Mouse (Mus musculus): ENCODE measurements at regions not wholly inside any gene's neighbourhood (a gene's known extent, or its start where the extent isn't known, plus 50 kb on each side); places are given as distances from the start of the nearest gene placed in this dataset.
"Not testable (repeated sequence)": the region's sequence is repeated elsewhere in the genome, so short reads cannot be mapped to it uniquely, and the experiment has no call there.

GRCm38 (mm10) chr8:5523281-5523680 is 418.1 kb upstream of the Slc10a2 start:
- no peak overlapping the region for H3K27ac ChIP-seq
- H3K9me3 ChIP-seq = no peaks in the 10 kb centered on the region
- no peak overlapping the region for H3K9ac ChIP-seq
- no peak overlapping the region for H3K4me2 ChIP-seq
- no peaks in the 10 kb centered on the region for H3K4me1 ChIP-seq
- H3K36me3 ChIP-seq = no peaks in the 10 kb centered on the region
- WGBS = 65% methylated on average over 4 of the region's 4 CpGs
- H3K27me3 ChIP-seq = no peaks in the 10 kb centered on the region
- ATAC-seq (ENCODE audit: insufficient number of reproducible peaks, insufficient read depth, low FRiP score, low TSS enrichment, low read depth) = no peak
- H3K4me3 ChIP-seq = no peak overlapping the region

GRCm38 (mm10) chr8:5495861-5496260 is 390.7 kb upstream of the Slc10a2 start:
- 77% methylated on average over 2 of the region's 2 CpGs for WGBS

GRCm38 (mm10) chr8:5490491-5490890 is 385.3 kb upstream of the Slc10a2 start:
- 80% methylated on average over 3 of the region's 3 CpGs for WGBS
- Histone ChIP-seq H3K9ac (no peak overlapping the region), H3K4me2 (no peak overlapping the region), H3K27me3 (no peaks in the 10 kb centered on the region), H3K4me3 (no peak overlapping the region), H3K4me1 (no peaks in the 10 kb centered on the region), H3K36me3 (no peaks in the 10 kb centered on the region), H3K9me3 (no peaks in the 10 kb centered on the region), H3K27ac (no peak overlapping the region)
- no peak for ATAC-seq (ENCODE audit: insufficient number of reproducible peaks, insufficient read depth, low FRiP score, low TSS enrichment, low read depth)

More at GRCm38 (mm10) chr8:5495861-5496260, 390.7 kb upstream of the Slc10a2 start:
- Histone ChIP-seq H3K4me3 (no peak overlapping the region), H3K4me1 (no peaks in the 10 kb centered on the region), H3K27me3 (no peaks in the 10 kb centered on the region), H3K9me3 (no peaks in the 10 kb centered on the region), H3K9ac (no peak overlapping the region), H3K4me2 (no peak overlapping the region), H3K27ac (no peak overlapping the region), H3K36me3 (no peaks in the 10 kb centered on the region)
- ATAC-seq (ENCODE audit: insufficient number of reproducible peaks, insufficient read depth, low FRiP score, low TSS enrichment, low read depth) = no peak

- WGBS = 68% methylated on average over 1 of the region's 1 CpGs
- H3K27me3 ChIP-seq = no peaks in the 10 kb centered on the region
- H3K9ac ChIP-seq = no peak overlapping the region
- H3K4me1 ChIP-seq = no peaks in the 10 kb centered on the region
- H3K4me3 ChIP-seq = no peak overlapping the region
- H3K36me3 ChIP-seq = no peaks in the 10 kb centered on the region
- ATAC-seq (ENCODE audit: insufficient number of reproducible peaks, insufficient read depth, low FRiP score, low TSS enrichment, low read depth) = no peak
- no peaks in the 10 kb centered on the region for H3K9me3 ChIP-seq
- no peak overlapping the region for H3K4me2 ChIP-seq
- H3K27ac ChIP-seq = no peak overlapping the region
These were observed 377.8 kb upstream of the Slc10a2 start for GRCm38 (mm10) chr8:5482938-5483337.

GRCm38 (mm10) chr8:5472999-5473398 is 367.8 kb upstream of the Slc10a2 start:
- no peak for ATAC-seq (ENCODE audit: insufficient number of reproducible peaks, insufficient read depth, low FRiP score, low TSS enrichment, low read depth)
- H3K9me3 ChIP-seq = no peaks in the 10 kb centered on the region
- no peaks in the 10 kb centered on the region for H3K27me3 ChIP-seq
- H3K27ac ChIP-seq = no peak overlapping the region
- no peak overlapping the region for H3K4me2 ChIP-seq
- no peak overlapping the region for H3K4me3 ChIP-seq
- no peaks in the 10 kb centered on the region for H3K4me1 ChIP-seq
- H3K9ac ChIP-seq = no peak overlapping the region
- no peaks in the 10 kb centered on the region for H3K36me3 ChIP-seq

- WGBS = 87% methylated on average over 1 of the region's 1 CpGs
- H3K9ac ChIP-seq = no peak overlapping the region
- no peaks in the 10 kb centered on the region for H3K4me1 ChIP-seq
- no peaks in the 10 kb centered on the region for H3K27me3 ChIP-seq
- no peak overlapping the region for H3K4me2 ChIP-seq
- H3K4me3 ChIP-seq = no peak overlapping the region
- H3K9me3 ChIP-seq = no peaks in the 10 kb centered on the region
- H3K36me3 ChIP-seq = no peaks in the 10 kb centered on the region
- no peak for ATAC-seq (ENCODE audit: insufficient number of reproducible peaks, insufficient read depth, low FRiP score, low TSS enrichment, low read depth)
- H3K27ac ChIP-seq = no peak overlapping the region
These were observed 367.4 kb upstream of the Slc10a2 start for GRCm38 (mm10) chr8:5472582-5472981.

GRCm38 (mm10) chr8:5457619-5458018 is 352.5 kb upstream of the Slc10a2 start:
- H3K4me3 ChIP-seq = no peak overlapping the region
- no peaks in the 10 kb centered on the region for H3K27me3 ChIP-seq
- 88% methylated on average over 1 of the region's 1 CpGs for WGBS
- no peaks in the 10 kb centered on the region for H3K36me3 ChIP-seq
- no peak overlapping the region for H3K9ac ChIP-seq
- no peaks in the 10 kb centered on the region for H3K4me1 ChIP-seq
- H3K9me3 ChIP-seq = no peaks in the 10 kb centered on the region
- H3K27ac ChIP-seq = no peak overlapping the region
- ATAC-seq (ENCODE audit: insufficient number of reproducible peaks, insufficient read depth, low FRiP score, low TSS enrichment, low read depth) = no peak
- H3K4me2 ChIP-seq = no peak overlapping the region

GRCm38 (mm10) chr8:5453469-5453868 is 348.3 kb upstream of the Slc10a2 start:
- no peak overlapping the region for H3K4me3 ChIP-seq
- H3K36me3 ChIP-seq = no peaks in the 10 kb centered on the region
- no peak overlapping the region for H3K4me2 ChIP-seq
- no peak for ATAC-seq (ENCODE audit: insufficient number of reproducible peaks, insufficient read depth, low FRiP score, low TSS enrichment, low read depth)
- H3K9ac ChIP-seq = no peak overlapping the region
- no peaks in the 10 kb centered on the region for H3K27me3 ChIP-seq
- H3K27ac ChIP-seq = no peak overlapping the region
- H3K4me1 ChIP-seq = no peaks in the 10 kb centered on the region
- H3K9me3 ChIP-seq = 0 out of 2 replicates have a peak, but pooled peaks cover 4% of the 10 kb centered on the region
- WGBS = 90% methylated on average over 4 of the region's 4 CpGs

GRCm38 (mm10) chr8:5442243-5442642 is 337.1 kb upstream of the Slc10a2 start:
- not testable (repeated sequence) for H3K4me3 ChIP-seq; H3K9ac ChIP-seq; H3K4me2 ChIP-seq; H3K27me3 ChIP-seq; H3K27ac ChIP-seq; H3K9me3 ChIP-seq; H3K36me3 ChIP-seq; H3K4me1 ChIP-seq; ATAC-seq (ENCODE audit: insufficient number of reproducible peaks, insufficient read depth, low FRiP score, low TSS enrichment, low read depth)
- WGBS = 89% methylated on average over 5 of the region's 5 CpGs

GRCm38 (mm10) chr8:5440404-5440803 is 335.3 kb upstream of the Slc10a2 start:
- not testable (repeated sequence) for H3K27me3 ChIP-seq; H3K27ac ChIP-seq; H3K4me1 ChIP-seq; H3K9ac ChIP-seq; H3K36me3 ChIP-seq; H3K4me3 ChIP-seq; H3K4me2 ChIP-seq; ATAC-seq (ENCODE audit: insufficient number of reproducible peaks, insufficient read depth, low FRiP score, low TSS enrichment, low read depth); H3K9me3 ChIP-seq
- WGBS = 76% methylated on average over 3 of the region's 3 CpGs

GRCm38 (mm10) chr8:5439054-5439453 is 333.9 kb upstream of the Slc10a2 start:
- H3K9me3 ChIP-seq = no peaks in the 10 kb centered on the region; the same call in 1 of the 2 replicates
- no peaks in the 10 kb centered on the region for H3K4me1 ChIP-seq
- H3K9ac ChIP-seq = no peak overlapping the region
- no peak; the same call in 1 of the 2 replicates for ATAC-seq (ENCODE audit: insufficient number of reproducible peaks, insufficient read depth, low FRiP score, low TSS enrichment, low read depth)
- no peaks in the 10 kb centered on the region for H3K36me3 ChIP-seq
- no peaks in the 10 kb centered on the region for H3K27me3 ChIP-seq
- WGBS = 44% methylated on average over 2 of the region's 2 CpGs
- no peak overlapping the region for H3K4me3 ChIP-seq
- H3K4me2 ChIP-seq = no peak overlapping the region
- H3K27ac ChIP-seq = no peak overlapping the region

GRCm38 (mm10) chr8:5428303-5428971 is 323.3 kb upstream of the Slc10a2 start:
- no peak for ATAC-seq (ENCODE audit: insufficient number of reproducible peaks, insufficient read depth, low FRiP score, low TSS enrichment, low read depth)
- Histone ChIP-seq H3K4me2 (no peak overlapping the region), H3K4me1 (no peaks in the 10 kb centered on the region), H3K27me3 (no peaks in the 10 kb centered on the region), H3K27ac (no peak overlapping the region), H3K4me3 (no peak overlapping the region), H3K36me3 (no peaks in the 10 kb centered on the region), H3K9me3 (no peaks in the 10 kb centered on the region), H3K9ac (no peak overlapping the region)
- WGBS = 49% methylated on average over 3 of the region's 3 CpGs
